8 mouse cellular contexts compared by ENCODE assay signal in the genomic region with DNA sequence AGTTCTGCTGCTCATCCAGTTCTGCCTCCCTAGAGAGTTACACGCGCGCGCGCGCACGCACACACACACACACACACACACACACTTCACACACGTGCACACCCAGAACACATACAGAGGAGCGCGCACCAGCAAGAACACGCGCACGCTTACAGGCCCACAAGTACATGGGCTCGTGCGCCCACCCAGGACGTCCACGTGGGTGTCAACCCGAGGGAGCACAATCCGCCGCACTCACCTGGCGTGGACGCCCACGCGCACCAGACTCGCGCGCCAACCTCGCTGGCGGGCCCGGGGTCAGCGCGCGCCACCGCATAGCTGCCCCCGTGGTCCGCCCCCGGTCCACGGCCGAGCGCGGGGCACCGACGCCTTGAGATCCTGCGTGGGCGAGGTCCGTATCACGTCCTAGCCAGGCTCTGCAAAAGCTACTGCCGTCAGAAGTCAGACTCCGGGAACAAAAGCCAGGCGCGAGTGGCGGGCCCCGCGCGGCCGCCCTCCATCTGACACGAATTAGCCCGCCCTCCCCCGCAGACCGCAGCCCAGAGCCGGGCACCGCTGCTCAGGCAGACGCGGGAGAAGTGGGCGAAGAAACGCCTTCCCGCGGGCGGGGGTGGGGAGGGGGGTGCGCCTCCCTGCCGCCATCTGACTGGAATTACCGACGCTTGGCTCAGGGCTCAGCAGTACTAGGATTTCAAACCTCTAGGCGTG. TPM values are rescaled to one million over a fixed set of nuclear protein-coding genes. Genes with fewer than 3 reads are reported as not detected.
DNase-seq lines count a peak whose midpoint lies in the region; ATAC-seq and TF ChIP-seq lines count a peak whose summit lies in the region.

No protein-coding gene starts in this region.

- peak overlapping the region; percentile 94 for H3K9ac ChIP-seq in embryonic facial prominence, embryonic 13.5 days
- peak overlapping the region; percentile 85 for H3K9ac ChIP-seq in heart, embryonic 14.5 days (ENCODE audit: low read length)
- peak overlapping the region; percentile 67 for H3K9ac ChIP-seq in liver, postnatal 0 days (replicated peaks)

- peaks cover 65% of the 10 kb centered on the region for H3K4me1 ChIP-seq in embryonic facial prominence, embryonic 13.5 days
- peaks cover 13 to 25% of the 10 kb centered on the region in 2 experiments; a peak in 3 of 4 replicates for H3K4me1 ChIP-seq in heart, embryonic 14.5 days (ENCODE audit: control insufficient read depth in 2 of 2, insufficient read depth in 2 of 2, low read length in 2 of 2)
- H3K4me1 ChIP-seq in liver, postnatal 0 days (ENCODE audit: insufficient read depth), result peaks cover 21% of the 10 kb centered on the region

- DNase-seq in ovary, postnatal 36 days (ENCODE audit: low spot score), result peak; percentile 65
- DNase-seq in ovary, adult 18-20 months (ENCODE audit: low spot score), result no peak
- peak; percentile 30 to 37 for DNase-seq in layer of hippocampus, adult 2 months (ENCODE audit: low spot score in 2 of 2)
- DNase-seq in liver, postnatal 0 days, result peak; percentile 53
- peak; percentile 46 for DNase-seq in retina, postnatal 7 days (ENCODE audit: low read depth, low spot score)

- H3K36me3 ChIP-seq in embryonic facial prominence, embryonic 13.5 days, result peaks cover 4% of the 10 kb centered on the region; the same call in 1 of the 2 replicates
- no peaks in the 10 kb centered on the region for H3K36me3 ChIP-seq in heart, embryonic 14.5 days (ENCODE audit: control insufficient read depth, insufficient read depth, low read length)
- no peaks in the 10 kb centered on the region for H3K36me3 ChIP-seq in liver, postnatal 0 days (replicated peaks; ENCODE audit: insufficient read depth, low read length)

- WGBS in embryonic facial prominence, embryonic 13.5 days, result under 1% methylated on average over 73 of the region's 74 CpGs
- WGBS in heart, embryonic 14.5 days, result under 1% methylated on average over 74 of the region's 74 CpGs
- WGBS in liver, postnatal 0 days (ENCODE audit: insufficient replicate concordance), result under 1% methylated on average over 63 of the region's 74 CpGs

- peak; percentile 84 for ATAC-seq in embryonic facial prominence, embryonic 13.5 days (ENCODE audit: insufficient number of reproducible peaks, insufficient read depth, low FRiP score, low TSS enrichment, low read depth)
- peak; percentile 54 for ATAC-seq in heart, embryonic 14.5 days (ENCODE audit: insufficient number of reproducible peaks, insufficient read depth, low FRiP score, low read depth)
- ATAC-seq in liver, postnatal 0 days, result peak; percentile 42
- ATAC-seq in activated CD4-positive, CD25-positive, alpha-beta regulatory T cell, adult 4 months, result no peak

- peak overlapping the region; percentile 85 for H3K4me3 ChIP-seq in embryonic facial prominence, embryonic 13.5 days
- peak overlapping the region; percentile 70 to 73 for H3K4me3 ChIP-seq in heart, embryonic 14.5 days (ENCODE audit: control insufficient read depth in 1 of 2, insufficient read depth in 1 of 2, low read depth in 1 of 2, low read length in 2 of 2)
- H3K4me3 ChIP-seq in layer of hippocampus, adult 2 months, result peak overlapping the region; percentile 74
- H3K4me3 ChIP-seq in liver, postnatal 0 days (ENCODE audit: low read depth, low read length), result peak overlapping the region; percentile 65

- TF ChIP-seq EP300 in liver, postnatal 0 days (IDR thresholded peaks at IDR 0.05; ENCODE audit: low read depth), result no peak

- no peaks in the 10 kb centered on the region for H3K27me3 ChIP-seq in embryonic facial prominence, embryonic 13.5 days
- H3K27me3 ChIP-seq in heart, embryonic 14.5 days (ENCODE audit: control insufficient read depth, insufficient read depth, low read length), result no peaks in the 10 kb centered on the region
- H3K27me3 ChIP-seq in liver, postnatal 0 days (ENCODE audit: insufficient read depth, low read length), result no peaks in the 10 kb centered on the region

- H3K9me3 ChIP-seq in embryonic facial prominence, embryonic 13.5 days, result no peaks in the 10 kb centered on the region
- H3K9me3 ChIP-seq in heart, embryonic 14.5 days (ENCODE audit: control insufficient read depth, low read length), result no peaks in the 10 kb centered on the region
- H3K9me3 ChIP-seq in liver, postnatal 0 days (ENCODE audit: low read length), result no peaks in the 10 kb centered on the region

- no peak for TF ChIP-seq CTCF in layer of hippocampus, adult 2 months (conservative IDR thresholded peaks at IDR 0.05)
- TF ChIP-seq CTCF in liver, postnatal 0 days (IDR thresholded peaks at IDR 0.05; ENCODE audit: low read depth), result no peak

- peak overlapping the region; percentile 99 for H3K27ac ChIP-seq in embryonic facial prominence, embryonic 13.5 days
- peak overlapping the region in 1 of 2 experiments; percentile 55; a peak in 2 of 4 replicates for H3K27ac ChIP-seq in heart, embryonic 14.5 days (replicated peaks in 1 of 2; ENCODE audit: control insufficient read depth in 1 of 2, insufficient read depth in 1 of 2, low read depth in 2 of 2, low read length in 2 of 2)
- H3K27ac ChIP-seq in layer of hippocampus, adult 2 months, result peak overlapping the region; percentile 71
- H3K27ac ChIP-seq in liver, postnatal 0 days (ENCODE audit: low read depth), result no peak overlapping the region

- peak overlapping the region; percentile 89 for H3K4me2 ChIP-seq in embryonic facial prominence, embryonic 13.5 days
- peak overlapping the region; percentile 99 for H3K4me2 ChIP-seq in heart, embryonic 14.5 days (ENCODE audit: low read length)
- peak overlapping the region; percentile 98 for H3K4me2 ChIP-seq in liver, postnatal 0 days (ENCODE audit: low read depth, low read length)

RNA-seq across cellular contexts. Expression of a gene that starts 40.0 kb away (rescaled TPM):
- polyA plus RNA-seq in embryonic facial prominence, embryonic 13.5 days (2015; fragmentation: Nextera tagmentation; extraction: Ambion mirVana), result 35.0 and 35.5 TPM in 2 replicates
- polyA plus RNA-seq in heart, embryonic 14.5 days (2014; fragmentation: Nextera tagmentation; extraction: Ambion mirVana), result 9.3 and 14.1 TPM in 2 replicates
- 10 to 100 TPM; 49.2 to 53.1 TPM for total RNA-seq in layer of hippocampus, adult 2 months (2021)
- 2.8 and 3.6 TPM in 2 replicates for polyA plus RNA-seq in liver, postnatal 0 days (2015; fragmentation: Nextera tagmentation; extraction: Ambion mirVana)
- under 1 TPM; 0.06 to 0.09 TPM for polyA plus RNA-seq in activated CD4-positive, CD25-positive, alpha-beta regulatory T cell, adult 4 months (2017; shearing (Covaris generic))
